Mouse (Mus musculus) small intestine, adult 2 months (tissue): ENCODE data around the gene Hoxb2.

ENCODE experiments used
- CTCF ChIP-seq: fragments of 200-500 bp; IDR thresholded peaks from 2 replicates; pipeline ENCODE4 v1.5.1; 2012; ENCODE audit warnings: low read depth, mild to moderate bottlenecking, control low read depth, inconsistent platforms, low read length, moderate library complexity, mixed read lengths; ENCODE audit not compliant: insufficient replicate concordance, insufficient read length; ENCODE audit errors: extremely low read depth
- POLR2A ChIP-seq: fragments of 200-500 bp; IDR thresholded peaks from 2 replicates; pipeline ENCODE4 v1.6.1; 2012; ENCODE audit warnings: low read depth, mild to moderate bottlenecking, control low read depth, inconsistent platforms, low read length, moderate library complexity

GRCm38 (mm10) chr11:96328605-96329004 is 21.7 kb upstream of the Hoxb2 start:
- TF ChIP-seq CTCF: no peak
- no peak for TF ChIP-seq POLR2A
